Mouse (Mus musculus) stomach, postnatal 0 days (tissue): Measurements from ENCODE around the gene Slc6a5.

Experiments
- CTCF ChIP-seq: IDR thresholded peaks from 2 replicates; pipeline ENCODE4 v1.5.1; 2016; ENCODE audit warnings: antibody characterized with exemption, low read depth, mild to moderate bottlenecking, moderate library complexity
- EP300 ChIP-seq: optimal IDR thresholded peaks from 2 replicates; pipeline ENCODE3; 2016; ENCODE audit warnings: antibody characterized with exemption

GRCm38 (mm10) chr7:49879998-49880707, 29.8 kb upstream of the Slc6a5 start:
- no peak for TF ChIP-seq CTCF
- TF ChIP-seq EP300 = no peak
